In genomic region chr16:33481148-33481547, GRCm38 (mm10) we compare ENCODE assay signal across 8 mouse cellular contexts. TPM values are rescaled to one million over a fixed set of nuclear protein-coding genes. Genes with fewer than 3 reads are reported as not detected.
DNase-seq lines count a peak whose midpoint lies in the region; ATAC-seq and TF ChIP-seq lines count a peak whose summit lies in the region.

No protein-coding gene starts in this region.

- TF ChIP-seq EP300 in liver, embryonic 14.5 days (IDR thresholded peaks at IDR 0.05; ENCODE audit: low read depth): no peak

- no peak overlapping the region for H3K27ac ChIP-seq in cerebellum, adult 2 months (ENCODE audit: insufficient read depth, low read length)
- no peak overlapping the region for H3K27ac ChIP-seq in limb, embryonic 11.5 days (replicated peaks; ENCODE audit: low read depth, low read length)
- no peak overlapping the region for H3K27ac ChIP-seq in limb, embryonic 10.5 days
- H3K27ac ChIP-seq in liver, embryonic 14.5 days: no peak overlapping the region

- WGBS in cerebellum, adult 2 months: 70% methylated on average over 2 of the region's 2 CpGs
- WGBS in limb, embryonic 11.5 days: 94% methylated on average over 2 of the region's 2 CpGs
- 92% methylated on average over 2 of the region's 2 CpGs for WGBS in limb, embryonic 10.5 days
- 76% methylated on average over 2 of the region's 2 CpGs for WGBS in liver, embryonic 14.5 days (ENCODE audit: insufficient replicate concordance)

- peak; percentile 57 for TF ChIP-seq CTCF in cerebellum, adult 2 months (IDR thresholded peaks at IDR 0.05; ENCODE audit: borderline replicate concordance, insufficient read depth, low read depth, low read length)
- TF ChIP-seq CTCF in liver, embryonic 14.5 days (IDR thresholded peaks at IDR 0.05; ENCODE audit: low read depth): peak; percentile 72

- H3K4me2 ChIP-seq in limb, embryonic 11.5 days (ENCODE audit: low read depth, severe bottlenecking): no peak overlapping the region
- H3K4me2 ChIP-seq in liver, embryonic 14.5 days (ENCODE audit: low read depth): no peak overlapping the region

- no peak overlapping the region for H3K4me3 ChIP-seq in cerebellum, adult 2 months (replicated peaks; ENCODE audit: insufficient read depth, low read depth, low read length)
- no peak overlapping the region for H3K4me3 ChIP-seq in limb, embryonic 11.5 days (ENCODE audit: low read depth, low read length)
- no peak overlapping the region for H3K4me3 ChIP-seq in limb, embryonic 10.5 days
- H3K4me3 ChIP-seq in liver, embryonic 14.5 days (ENCODE audit: insufficient read depth in 1 of 2, low read depth in 2 of 2, low read length in 2 of 2): no peak overlapping the region

- H3K9ac ChIP-seq in limb, embryonic 11.5 days (ENCODE audit: low read length): no peak overlapping the region
- H3K9ac ChIP-seq in liver, embryonic 14.5 days (replicated peaks): no peak overlapping the region

- DNase-seq in cerebellum, adult 2 months: peak; percentile 26 to 32
- DNase-seq in cerebellum, adult 11 months: no peak
- peak; percentile 34 for DNase-seq in limb, embryonic 11.5 days (ENCODE audit: low spot score)
- DNase-seq in limb, embryonic 10.5 days (ENCODE audit: low spot score): no peak
- peak; percentile 9 for DNase-seq in c-Kit-positive CD71-positive TER-119-positive erythroid progenitor cells, embryonic 14.5 days (ENCODE audit: low spot score)
- no peak for DNase-seq in liver, embryonic 14.5 days (ENCODE audit: low read depth in 3 of 3, low spot score in 3 of 3)
- DNase-seq in thymus, postnatal 36 days: peak; percentile 10 to 22
- no peak for DNase-seq in right cerebral cortex, adult 2 months (ENCODE audit: low spot score in 2 of 2)

- peaks cover 2% of the 10 kb centered on the region for H3K36me3 ChIP-seq in limb, embryonic 11.5 days (ENCODE audit: control insufficient read depth, insufficient read depth, low read length)
- H3K36me3 ChIP-seq in limb, embryonic 10.5 days: peaks cover 75% of the 10 kb centered on the region
- peaks cover under 1% of the 10 kb centered on the region; the same call in 1 of the 2 replicates for H3K36me3 ChIP-seq in liver, embryonic 14.5 days (replicated peaks; ENCODE audit: control insufficient read depth, insufficient read depth, low read depth)

- no peaks in the 10 kb centered on the region for H3K4me1 ChIP-seq in cerebellum, adult 2 months (ENCODE audit: control insufficient read depth, insufficient read depth, low read length)
- no peaks in the 10 kb centered on the region for H3K4me1 ChIP-seq in limb, embryonic 11.5 days (ENCODE audit: control insufficient read depth, insufficient read depth, low read length)
- H3K4me1 ChIP-seq in limb, embryonic 10.5 days: no peaks in the 10 kb centered on the region
- no peaks in the 10 kb centered on the region for H3K4me1 ChIP-seq in liver, embryonic 14.5 days (replicated peaks; ENCODE audit: control insufficient read depth in 2 of 2, insufficient read depth in 2 of 2, low read length in 1 of 2)

- TF ChIP-seq POLR2A in cerebellum, adult 2 months (IDR thresholded peaks at IDR 0.05; ENCODE audit: borderline replicate concordance, insufficient read depth, low read length): no peak

- ATAC-seq in limb, embryonic 11.5 days (ENCODE audit: insufficient number of reproducible peaks, low FRiP score, low TSS enrichment, low read depth): no peak
- no peak for ATAC-seq in liver, embryonic 14.5 days (ENCODE audit: insufficient read depth)

- H3K9me3 ChIP-seq in limb, embryonic 11.5 days (ENCODE audit: control insufficient read depth, low read length): no peaks in the 10 kb centered on the region
- H3K9me3 ChIP-seq in limb, embryonic 10.5 days (replicated peaks): no peaks in the 10 kb centered on the region
- no peaks in the 10 kb centered on the region for H3K9me3 ChIP-seq in liver, embryonic 14.5 days (ENCODE audit: control insufficient read depth, low read length)

- no peaks in the 10 kb centered on the region for H3K27me3 ChIP-seq in cerebellum, adult 2 months (ENCODE audit: control insufficient read depth, insufficient read depth, low read length)
- H3K27me3 ChIP-seq in limb, embryonic 11.5 days (ENCODE audit: control insufficient read depth, insufficient read depth, low read length): no peaks in the 10 kb centered on the region
- H3K27me3 ChIP-seq in limb, embryonic 10.5 days (ENCODE audit: low read depth, poor library complexity, severe bottlenecking): no peaks in the 10 kb centered on the region
- no peaks in the 10 kb centered on the region for H3K27me3 ChIP-seq in liver, embryonic 14.5 days (ENCODE audit: control insufficient read depth, insufficient read depth, low read length)

RNA-seq across cellular contexts. Expression of gene Slc12a8, which starts 36.0 kb away (rescaled TPM):
- 4.9 and 5.6 TPM in 2 replicates for polyA plus RNA-seq in cerebellum, adult 2 months (2012; rRNA removed)
- polyA plus RNA-seq in limb, embryonic 11.5 days (2014; fragmentation: Nextera tagmentation; extraction: Ambion mirVana): 0.43 and 0.49 TPM in 2 replicates
- 0.44 and 0.60 TPM in 2 replicates for polyA plus RNA-seq in limb, embryonic 10.5 days (2016; fragmentation: Nextera tagmentation; extraction: Ambion mirVana)
- 0.03 and 0.06 TPM in 2 replicates for polyA plus RNA-seq in liver, embryonic 14.5 days (2012; rRNA removed)
- not detected in 2 replicates for polyA plus RNA-seq in liver, embryonic 14.5 days (2014; fragmentation: Nextera tagmentation; extraction: Ambion mirVana)

Comparison
In these comparisons a context has a peak if more than half of its experiments do, and no peak if none do; other contexts are left out.
1. DNase-seq: peak in cerebellum, adult 2 months (2 of 2), limb, embryonic 11.5 days (single experiment), c-Kit-positive CD71-positive TER-119-positive erythroid progenitor cells, embryonic 14.5 days (single experiment) and thymus, postnatal 36 days (2 of 2); none in cerebellum, adult 11 months (single experiment), limb, embryonic 10.5 days (single experiment), liver, embryonic 14.5 days (0 of 3) and right cerebral cortex, adult 2 months (0 of 2).